Mouse (Mus musculus): ENCODE results near the gene Elac2.
A peak's percentile ranks its signal among the peaks of the same experiment; 100 is the strongest.

Gene Elac2

GRCm38 (mm10) chr11:64978720-64979488, at the start of gene Elac2:
Elac2 (plus strand) TSS chr11:64979038.
- DNase-seq (ENCODE audit: extremely low spot score, low read depth, low spot score), result peak; percentile 96

DNA sequence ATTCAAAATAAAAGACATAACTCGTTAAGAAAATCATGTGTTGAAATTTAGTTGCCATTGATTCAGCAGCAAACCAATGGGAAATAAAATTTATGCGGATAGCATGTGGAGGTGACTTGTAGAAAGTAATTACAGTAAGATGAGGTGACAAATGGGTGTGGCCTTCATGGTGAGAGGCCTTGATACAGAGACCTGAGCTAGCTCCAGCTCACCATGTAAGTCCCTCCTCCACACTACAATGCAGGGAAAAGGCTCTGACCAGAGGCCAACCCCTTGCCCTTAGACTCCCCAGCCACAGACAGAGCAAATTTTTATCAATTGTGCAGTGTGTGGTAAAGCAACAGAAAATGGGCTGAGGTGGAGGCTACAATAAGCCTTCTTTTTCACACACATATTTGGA, 49.7 kb upstream of the Elac2 start:
- DNase-seq (ENCODE audit: extremely low spot score, low read depth, low spot score), result no peak

- DNase-seq (ENCODE audit: extremely low spot score, low read depth, low spot score), result no peak
Measured at GRCm38 (mm10) chr11:64931060-64931770, 47.6 kb upstream of the Elac2 start.

DNA sequence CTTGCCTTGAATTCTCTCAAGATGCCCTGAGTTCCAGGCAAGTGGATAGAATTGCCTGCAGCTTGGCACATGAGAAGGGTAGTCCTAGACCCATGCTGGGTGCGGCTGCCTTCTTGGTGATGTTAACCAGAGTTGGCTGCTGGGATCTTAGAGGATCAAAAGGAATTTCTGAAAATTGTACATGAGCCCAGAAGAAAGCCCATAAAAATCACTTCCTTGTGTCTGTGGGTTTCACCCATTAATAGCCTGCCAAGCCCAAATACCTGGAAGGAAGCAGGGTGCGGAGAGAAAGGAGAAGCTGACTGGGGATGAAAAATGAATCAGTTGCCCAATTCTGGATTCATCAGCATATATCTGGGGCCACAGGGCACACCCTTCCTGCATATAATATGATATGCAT, 41.6 kb upstream of the Elac2 start:
- DNase-seq (ENCODE audit: extremely low spot score, low read depth, low spot score), result no peak

DNA sequence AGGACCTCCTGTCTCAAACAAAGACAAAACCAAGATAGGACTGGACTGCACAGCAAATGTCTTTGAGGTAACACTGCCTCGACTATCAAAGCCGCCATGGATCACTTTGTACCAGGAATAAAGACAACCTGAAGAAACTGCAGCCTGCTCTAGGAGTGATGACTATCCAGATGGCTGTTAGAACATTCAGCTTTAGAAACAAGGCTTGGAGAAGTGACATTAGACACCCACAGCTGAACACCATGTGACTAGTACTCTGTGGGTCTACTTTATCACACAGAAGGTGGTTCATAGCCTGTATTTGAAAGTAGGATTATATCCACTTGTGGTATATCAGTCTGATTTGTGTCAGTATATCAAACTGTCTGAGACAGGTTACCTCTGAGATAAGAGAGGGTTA, 37.6 kb upstream of the Elac2 start:
- DNase-seq (ENCODE audit: extremely low spot score, low read depth, low spot score), result no peak

- DNase-seq (ENCODE audit: extremely low spot score, low read depth, low spot score), result no peak
Measured at GRCm38 (mm10) chr11:64949782-64950181, 29.1 kb upstream of the Elac2 start.

GRCm38 (mm10) chr11:64956962-64957729, 21.7 kb upstream of the Elac2 start:
- peak; percentile 30 for DNase-seq (ENCODE audit: extremely low spot score, low read depth, low spot score)

DNA sequence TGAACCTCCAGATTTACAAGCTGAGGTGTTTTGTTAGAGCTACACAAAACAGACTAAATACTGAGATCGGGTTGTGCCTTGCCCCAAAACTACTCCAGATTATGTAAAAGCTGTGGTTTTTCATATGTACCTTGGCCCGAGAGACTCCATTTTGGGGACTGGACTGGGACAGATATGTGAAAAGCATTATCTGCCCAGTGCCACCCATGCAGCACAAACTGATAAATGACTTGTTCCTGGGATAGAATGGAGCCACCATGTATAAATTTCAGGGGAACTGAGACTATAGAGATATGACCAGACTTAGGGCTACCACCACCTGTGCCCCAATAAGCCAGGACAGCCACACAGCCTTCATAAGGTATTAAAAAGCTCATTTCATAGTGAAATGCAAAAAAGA, 16.2 kb upstream of the Elac2 start:
- no peak for DNase-seq (ENCODE audit: extremely low spot score, low read depth, low spot score)

DNA sequence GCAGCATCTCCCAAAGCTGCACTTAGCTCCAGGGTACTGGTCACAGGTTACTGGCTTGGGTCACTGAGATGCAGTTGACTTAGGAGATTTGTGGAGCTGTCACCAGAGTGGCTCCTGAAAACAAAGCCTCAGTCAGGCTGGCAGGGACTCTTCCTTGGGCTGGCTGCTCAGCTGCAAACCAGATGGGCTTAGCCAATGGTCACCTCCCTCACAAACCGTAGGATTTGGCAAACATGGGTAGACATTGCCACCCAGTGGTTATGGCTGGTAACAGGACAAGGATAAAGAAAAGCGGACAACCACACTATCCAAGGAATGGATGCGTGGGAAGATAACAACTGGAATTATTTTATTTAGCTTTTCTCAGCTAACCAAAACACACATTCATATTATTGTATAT, 10.3 kb upstream of the Elac2 start:
- DNase-seq (ENCODE audit: extremely low spot score, low read depth, low spot score), result peak; percentile 93

- DNase-seq (ENCODE audit: extremely low spot score, low read depth, low spot score), result peak; percentile 66
Measured at GRCm38 (mm10) chr11:64968939-64969342, 9.9 kb upstream of the Elac2 start.

DNA sequence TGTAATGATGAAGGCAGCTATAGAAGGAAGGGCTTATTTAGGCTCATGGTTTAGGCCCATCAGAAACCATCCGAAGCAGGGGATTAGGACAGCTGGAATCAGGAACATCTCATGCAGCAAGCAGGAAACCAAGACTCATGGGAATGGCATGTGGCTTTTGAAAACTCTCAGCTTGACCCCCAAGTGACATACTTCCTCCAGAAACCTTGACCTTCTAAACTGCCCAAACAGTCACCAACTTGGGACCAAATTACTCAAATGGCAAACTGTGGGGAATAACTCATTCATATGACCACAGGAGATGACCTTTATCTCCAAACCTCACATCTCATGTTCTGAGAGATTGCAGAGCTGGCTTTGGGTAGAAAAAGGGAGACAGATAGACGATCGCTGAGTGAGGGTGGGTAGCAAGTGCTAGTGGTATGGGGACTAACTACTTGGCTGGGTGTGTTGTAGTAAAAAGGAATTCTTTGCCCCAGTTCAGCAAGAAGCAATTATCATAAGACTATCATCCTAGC, 7.3 kb upstream of the Elac2 start:
- DNase-seq (ENCODE audit: extremely low spot score, low read depth, low spot score), result no peak

GRCm38 (mm10) chr11:64972418-64972817, 6.4 kb upstream of the Elac2 start:
- no peak for DNase-seq (ENCODE audit: extremely low spot score, low read depth, low spot score)

DNA sequence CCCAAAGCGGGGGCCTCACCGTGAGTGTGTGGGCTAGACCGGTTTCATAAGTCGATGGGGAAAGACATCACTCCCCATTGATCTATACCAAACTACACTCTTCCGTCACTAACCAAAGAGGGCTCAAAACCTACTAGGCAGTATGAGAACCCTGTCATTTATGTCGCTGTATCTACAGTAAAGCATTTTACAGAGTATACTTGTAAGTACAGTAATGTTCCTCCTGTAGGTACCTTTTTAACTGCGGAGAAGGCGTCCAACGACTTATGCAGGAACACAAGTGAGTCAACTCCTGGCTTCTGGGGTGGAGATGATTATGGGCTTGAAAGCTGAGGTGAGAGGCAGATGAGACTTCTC, 629 bp downstream of the Elac2 start:
- DNase-seq (ENCODE audit: extremely low spot score, low read depth, low spot score), result no peak

GRCm38 (mm10) chr11:64988556-64988955, 9.7 kb downstream of the Elac2 start:
- no peak for DNase-seq (ENCODE audit: extremely low spot score, low read depth, low spot score)

- no peak for DNase-seq (ENCODE audit: extremely low spot score, low read depth, low spot score)
Measured at GRCm38 (mm10) chr11:64998439-64998838, 19.6 kb downstream of the Elac2 start.

DNA sequence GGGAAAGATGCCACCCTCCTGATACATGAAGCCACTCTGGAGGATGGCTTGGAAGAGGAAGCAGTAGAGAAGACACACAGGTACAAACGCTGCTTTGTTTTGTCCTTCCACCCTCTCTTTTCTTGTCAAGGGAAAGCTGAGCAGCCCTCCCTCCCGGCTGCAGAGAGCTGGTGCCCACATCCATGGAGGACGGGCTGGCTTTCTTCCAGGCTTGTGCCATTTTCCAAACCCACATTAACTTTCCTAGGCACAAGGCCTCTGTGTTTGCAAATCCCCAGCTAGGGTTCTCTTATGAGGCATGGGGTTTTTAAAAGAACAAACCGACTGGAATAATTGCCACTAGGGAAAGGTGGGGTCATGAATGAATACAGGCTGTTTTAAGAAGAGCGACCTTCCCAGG, 20.8 kb downstream of the Elac2 start:
- DNase-seq (ENCODE audit: extremely low spot score, low read depth, low spot score), result no peak

DNA sequence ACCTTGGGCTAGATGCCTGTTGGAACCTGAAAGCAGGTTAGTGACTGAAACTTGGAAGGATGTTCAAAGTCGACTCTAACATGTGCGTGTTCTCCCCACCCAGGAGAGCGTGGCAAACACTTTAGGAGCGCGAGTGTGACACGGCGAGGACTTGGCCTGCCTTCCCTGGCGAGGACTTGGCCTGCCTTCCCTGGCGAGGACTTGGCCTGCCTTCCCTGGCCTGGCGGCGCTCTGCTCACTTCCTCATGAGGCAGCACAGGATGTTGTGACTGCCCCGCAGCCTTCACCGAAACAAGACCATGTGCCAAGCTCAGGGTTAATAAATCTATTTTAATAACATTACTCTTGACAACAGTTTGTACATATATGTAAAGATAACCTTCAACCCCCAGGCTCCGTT, 22.9 kb downstream of the Elac2 start:
- DNase-seq (ENCODE audit: extremely low spot score, low read depth, low spot score), result no peak

DNA sequence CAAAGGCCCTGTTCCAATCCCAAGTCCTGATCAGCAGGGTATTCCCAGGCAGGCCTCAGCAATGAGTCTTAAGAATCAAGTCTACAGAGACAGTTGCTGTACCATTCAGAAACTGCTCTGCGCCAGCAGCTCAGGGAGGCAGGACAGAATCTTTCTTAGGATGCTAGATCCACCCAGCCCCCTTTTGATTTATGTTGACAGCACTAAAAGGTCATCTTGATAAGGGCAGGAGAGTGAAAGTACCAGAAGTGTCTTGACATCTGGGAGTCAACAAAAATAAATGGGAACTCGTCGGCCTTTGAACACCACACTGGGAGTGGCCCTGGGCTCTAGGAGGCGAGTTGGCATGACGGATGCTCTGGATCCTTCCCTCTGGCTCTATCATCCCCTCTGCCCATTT, 24.8 kb downstream of the Elac2 start:
- DNase-seq (ENCODE audit: extremely low spot score, low read depth, low spot score), result no peak

GRCm38 (mm10) chr11:65004836-65005235, 26.0 kb downstream of the Elac2 start:
- no peak for DNase-seq (ENCODE audit: extremely low spot score, low read depth, low spot score)

- no peak for DNase-seq (ENCODE audit: extremely low spot score, low read depth, low spot score)
Measured at GRCm38 (mm10) chr11:65006047-65006446, 27.2 kb downstream of the Elac2 start.

- no peak for DNase-seq (ENCODE audit: extremely low spot score, low read depth, low spot score)
Measured at GRCm38 (mm10) chr11:65013906-65014305, 35.1 kb downstream of the Elac2 start.

- no peak for DNase-seq (ENCODE audit: extremely low spot score, low read depth, low spot score)
Measured at GRCm38 (mm10) chr11:65016754-65017153, 37.9 kb downstream of the Elac2 start.
